Mouse (Mus musculus) neural tube, embryonic 10.5 days (tissue): ENCODE measurements around the gene Gm45021.

Source experiments
- DNase-seq: peaks from one replicate; pipeline ENCODE4 v3.0.0-alpha.2; 2017; ENCODE audit warnings: low spot score; ENCODE audit errors: extremely low spot score

Gm45021 gene

GRCm38 (mm10) chr6:48589194-48589750 lies at the start of gene Gm45021:
Gene Gm45021 (plus strand): TSS chr6:48589610.
- no peak for DNase-seq

GRCm38 (mm10) chr6:48539860-48540259 lies 49.5 kb upstream of the Gm45021 start:
- no peak for DNase-seq

GRCm38 (mm10) chr6:48540721-48541120 lies 48.7 kb upstream of the Gm45021 start:
- no peak for DNase-seq

GRCm38 (mm10) chr6:48541560-48542450 lies 47.6 kb upstream of the Gm45021 start:
- DNase-seq: peak; percentile 47

GRCm38 (mm10) chr6:48542631-48543030 lies 46.8 kb upstream of the Gm45021 start:
- DNase-seq: no peak

- DNase-seq: no peak
Observed at GRCm38 (mm10) chr6:48545251-48545650, 44.2 kb upstream of the Gm45021 start.

GRCm38 (mm10) chr6:48546271-48546670 lies 43.1 kb upstream of the Gm45021 start:
- peak; percentile 37 for DNase-seq

- no peak for DNase-seq
Observed at GRCm38 (mm10) chr6:48546858-48547257, 42.6 kb upstream of the Gm45021 start.

GRCm38 (mm10) chr6:48548314-48548713 lies 41.1 kb upstream of the Gm45021 start:
- no peak for DNase-seq

- DNase-seq: peak; percentile 34
Observed at GRCm38 (mm10) chr6:48552918-48553317, 36.5 kb upstream of the Gm45021 start.

GRCm38 (mm10) chr6:48553819-48554218 lies 35.6 kb upstream of the Gm45021 start:
- no peak for DNase-seq

GRCm38 (mm10) chr6:48554280-48555103 lies 34.9 kb upstream of the Gm45021 start, which contains the start of gene Lrrc61:
Gene Lrrc61 (plus strand): TSS chr6:48554796.
- peak; percentile 91 for DNase-seq

- peak; percentile 34 for DNase-seq
Observed at GRCm38 (mm10) chr6:48555104-48555890, 34.1 kb upstream of the Gm45021 start.

GRCm38 (mm10) chr6:48555956-48556355 lies 33.5 kb upstream of the Gm45021 start:
- no peak for DNase-seq

GRCm38 (mm10) chr6:48565693-48566310 lies 23.6 kb upstream of the Gm45021 start:
- DNase-seq: no peak

- DNase-seq: no peak
Observed at GRCm38 (mm10) chr6:48566312-48566711, 23.1 kb upstream of the Gm45021 start.

- DNase-seq: no peak
Observed at GRCm38 (mm10) chr6:48568036-48568984, 21.1 kb upstream of the Gm45021 start.

GRCm38 (mm10) chr6:48569065-48569807 lies 20.2 kb upstream of the Gm45021 start:
- no peak for DNase-seq

GRCm38 (mm10) chr6:48572014-48572413 lies 17.4 kb upstream of the Gm45021 start:
- DNase-seq: no peak
